ENCODE assay signal across 31 mouse cellular contexts in genomic region chr15:5950919-5951318, GRCm38 (mm10).
A peak's percentile ranks its signal among the peaks of the same experiment; 100 is the strongest.
DNase-seq lines count a peak whose midpoint lies in the region; ATAC-seq and TF ChIP-seq lines count a peak whose summit lies in the region.
"Had no signal": no experiment of that assay in that cellular context is flagged by ENCODE, and none has a peak within 500 bp of the region (broad histone marks: within the 10 kb centered on the region; RNA-seq: fewer than 3 reads in every experiment).

No protein-coding gene starts in this region.

- peak; percentile 95 for ATAC-seq in granulocyte monocyte progenitor cell, adult 5-6 weeks (replicated peaks; ENCODE audit: poor library complexity, severe bottlenecking)
- no peak for ATAC-seq in hindbrain, embryonic 12.5 days (ENCODE audit: low FRiP score)
- ATAC-seq: activated CD4-positive, CD25-positive, alpha-beta regulatory T cell, adult 4 months; forebrain, postnatal 0 days; liver, postnatal 0 days had no signal

- 83% methylated on average over 3 of the region's 3 CpGs for WGBS in heart, embryonic 10.5 days
- 60% methylated on average over 3 of the region's 3 CpGs for WGBS in thymus, adult 2 months
- 86% methylated on average over 3 of the region's 3 CpGs for WGBS in hindbrain, embryonic 12.5 days

- no peak overlapping the region for H3K4me3 ChIP-seq in heart, embryonic 10.5 days
- H3K4me3 ChIP-seq in thymus, adult 2 months (ENCODE audit: control insufficient read depth, insufficient read depth, low read length) = no peak overlapping the region
- H3K4me3 ChIP-seq in hindbrain, embryonic 12.5 days = no peak overlapping the region
- H3K4me3 ChIP-seq: erythroblast, embryonic 14.5 days; forebrain, embryonic 12.5 days; hindbrain, embryonic 15.5 days; layer of hippocampus, adult 2 months; left cerebral cortex, adult 2 months; limb, embryonic 12.5 days; megakaryocyte, embryonic 14.5 days; midbrain, embryonic 12.5 days; myocyte; neural tube, embryonic 13.5 days had no signal

- no peaks in the 10 kb centered on the region for H3K36me3 ChIP-seq in heart, embryonic 10.5 days
- H3K36me3 ChIP-seq in thymus, adult 2 months (ENCODE audit: control insufficient read depth, insufficient read depth, low read length) = no peaks in the 10 kb centered on the region
- H3K36me3 ChIP-seq in hindbrain, embryonic 12.5 days = no peaks in the 10 kb centered on the region
- H3K36me3 ChIP-seq: forebrain, embryonic 12.5 days; hindbrain, embryonic 15.5 days; limb, embryonic 12.5 days; midbrain, embryonic 12.5 days; neural tube, embryonic 13.5 days had no signal

- H3K27me3 ChIP-seq in heart, embryonic 10.5 days (ENCODE audit: insufficient read depth, poor library complexity, severe bottlenecking) = no peaks in the 10 kb centered on the region
- no peaks in the 10 kb centered on the region for H3K27me3 ChIP-seq in thymus, adult 2 months (ENCODE audit: control insufficient read depth, insufficient read depth, low read length)
- no peaks in the 10 kb centered on the region for H3K27me3 ChIP-seq in hindbrain, embryonic 12.5 days
- H3K27me3 ChIP-seq: forebrain, embryonic 12.5 days; hindbrain, embryonic 15.5 days; limb, embryonic 12.5 days; megakaryocyte, embryonic 14.5 days; midbrain, embryonic 12.5 days; neural tube, embryonic 13.5 days had no signal

- H3K9me3 ChIP-seq in heart, embryonic 10.5 days = no peaks in the 10 kb centered on the region
- no peaks in the 10 kb centered on the region for H3K9me3 ChIP-seq in hindbrain, embryonic 12.5 days (replicated peaks)
- H3K9me3 ChIP-seq: forebrain, embryonic 12.5 days; hindbrain, embryonic 15.5 days; limb, embryonic 12.5 days; megakaryocyte, embryonic 14.5 days; midbrain, embryonic 12.5 days; neural tube, embryonic 13.5 days had no signal

- no peaks in the 10 kb centered on the region for H3K4me1 ChIP-seq in heart, embryonic 10.5 days
- no peaks in the 10 kb centered on the region for H3K4me1 ChIP-seq in thymus, adult 2 months (replicated peaks; ENCODE audit: control insufficient read depth, insufficient read depth, low read length)
- H3K4me1 ChIP-seq in hindbrain, embryonic 12.5 days = no peaks in the 10 kb centered on the region
- H3K4me1 ChIP-seq: forebrain, embryonic 12.5 days; hindbrain, embryonic 15.5 days; limb, embryonic 12.5 days; megakaryocyte, embryonic 14.5 days; midbrain, embryonic 12.5 days; neural tube, embryonic 13.5 days had no signal

- H3K9ac ChIP-seq in hindbrain, embryonic 12.5 days = no peak overlapping the region
- H3K9ac ChIP-seq: forebrain, embryonic 12.5 days; forebrain, postnatal 0 days; hindbrain, embryonic 15.5 days; limb, embryonic 12.5 days; liver, postnatal 0 days; midbrain, embryonic 12.5 days; neural tube, embryonic 13.5 days had no signal

- no peak for TF ChIP-seq CTCF in thymus, adult 2 months (IDR thresholded peaks at IDR 0.05; ENCODE audit: borderline replicate concordance, control insufficient read depth, extremely low read depth, insufficient read depth, low read length, poor library complexity)

- peak; percentile 3 to 22 for DNase-seq in heart, adult 9 months (ENCODE audit: low spot score in 2 of 2)
- DNase-seq in heart, embryonic 10.5 days (ENCODE audit: low spot score) = no peak
- DNase-seq in lung, postnatal 25 days (ENCODE audit: low spot score) = peak; percentile 1
- no peak for DNase-seq in lung, postnatal 14 days
- DNase-seq in skeletal muscle tissue, adult 2 months (ENCODE audit: low read depth, low spot score) = peak; percentile 8
- DNase-seq in thymus, adult 2 months = no peak
- DNase-seq: B cell, adult 2 months; cerebellum, adult 11 months; cerebellum, adult 9-10 months; cerebellum, postnatal 36 days; forebrain, postnatal 0 days; gastrocnemius, postnatal 10 days; heart, postnatal 4 days; kidney, adult 2 months; kidney, postnatal 36 days; liver, postnatal 0 days; thymus, postnatal 14 days had no signal

- no peak overlapping the region for H3K27ac ChIP-seq in heart, embryonic 10.5 days
- H3K27ac ChIP-seq in thymus, adult 2 months (ENCODE audit: control insufficient read depth, insufficient read depth, low read length) = no peak overlapping the region
- no peak overlapping the region for H3K27ac ChIP-seq in hindbrain, embryonic 12.5 days
- H3K27ac ChIP-seq: forebrain, embryonic 12.5 days; hindbrain, embryonic 15.5 days; layer of hippocampus, adult 2 months; left cerebral cortex, adult 2 months; limb, embryonic 12.5 days; midbrain, embryonic 12.5 days; neural tube, embryonic 13.5 days had no signal

- TF ChIP-seq POLR2A in thymus, adult 2 months (IDR thresholded peaks at IDR 0.05; ENCODE audit: control insufficient read depth, extremely low read depth, insufficient read depth, low read length, poor library complexity) = no peak

- no peak overlapping the region for H3K4me2 ChIP-seq in hindbrain, embryonic 12.5 days (replicated peaks)
- H3K4me2 ChIP-seq: forebrain, embryonic 12.5 days; hindbrain, embryonic 15.5 days; limb, embryonic 12.5 days; liver, embryonic 11.5 days; midbrain, embryonic 12.5 days; neural tube, embryonic 13.5 days had no signal

Comparison
In these comparisons a context has a peak if more than half of its experiments do, and no peak if none do; other contexts are left out.
1. DNase-seq: peak in heart, adult 9 months (2 of 2), lung, postnatal 25 days (single experiment) and skeletal muscle tissue, adult 2 months (single experiment); none in heart, embryonic 10.5 days (single experiment), lung, postnatal 14 days (single experiment) and thymus, adult 2 months (single experiment).